Mouse (Mus musculus) C2C12 (cell line): ENCODE results near the gene Rab40c.

ENCODE experiments used
- CEBPB ChIP-seq: IDR thresholded peaks from one replicate; pipeline ENCODE4 v1.6.1; 2011; ENCODE audit warnings: low read depth, mild to moderate bottlenecking, control low read depth, moderate library complexity
- CTCF ChIP-seq: IDR thresholded peaks from one replicate; pipeline ENCODE4 v1.5.1; 2011; ENCODE audit not compliant: control insufficient read depth, insufficient read depth, insufficient read length
- MAX ChIP-seq: IDR thresholded peaks from one replicate; pipeline ENCODE4 v1.6.1; 2011; ENCODE audit warnings: mild to moderate bottlenecking, control low read depth
- MYOG ChIP-seq: IDR thresholded peaks from one replicate; pipeline ENCODE4 v1.6.1; 2011; ENCODE audit not compliant: control insufficient read depth, insufficient read length; ENCODE audit errors: extremely low read depth
- USF1 ChIP-seq: IDR thresholded peaks from one replicate; pipeline ENCODE4 v1.6.1; 2011; ENCODE audit warnings: low read depth, mild to moderate bottlenecking, control low read depth, moderate library complexity

DNA sequence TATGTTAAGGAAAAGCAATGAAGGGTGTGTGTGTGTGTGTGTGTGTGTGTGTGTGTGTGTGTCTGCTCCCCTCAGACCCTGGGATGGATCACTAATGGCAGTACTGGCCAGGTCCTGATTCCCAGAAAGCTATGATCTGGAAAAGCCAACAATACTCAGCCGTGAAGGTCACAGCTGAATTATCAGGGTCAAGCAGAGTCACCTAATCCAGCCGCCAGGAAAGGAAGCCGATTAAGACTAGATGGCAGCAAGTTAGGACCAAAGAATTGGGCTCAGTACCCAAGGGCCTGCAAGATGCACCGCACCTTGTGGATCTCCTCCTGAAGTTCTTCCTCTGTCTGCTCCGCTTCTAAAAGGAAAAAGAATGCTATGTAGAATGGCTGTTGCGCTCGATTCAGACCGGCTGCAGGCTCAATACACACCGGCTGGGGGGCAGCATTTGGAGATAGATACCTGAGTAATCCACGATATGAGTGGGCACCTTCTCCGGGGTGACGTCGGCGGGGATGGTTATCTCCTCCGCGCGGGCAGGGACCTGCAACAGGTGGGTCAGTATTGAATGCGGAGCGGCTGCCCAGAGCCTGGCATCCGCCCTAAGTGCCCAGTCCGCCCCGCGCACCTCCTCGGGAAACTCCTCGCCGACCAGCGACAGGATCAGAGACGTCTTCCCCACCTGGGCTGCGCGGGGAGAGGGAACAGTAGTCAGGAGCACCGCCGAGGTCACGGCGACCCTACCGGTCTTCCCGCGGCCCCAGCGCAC lies 75.7 kb downstream of the Rab40c start:
- TF ChIP-seq CTCF (no peak), CEBPB (no peak), USF1 (no peak), MAX (no peak), MYOG (no peak)
